Mouse (Mus musculus) liver (tissue): Measurements from ENCODE around the gene Pakap.

Experiments
- DNase-seq: peaks from one replicate; pipeline ENCODE4 v3.0.0-alpha.2; 2020; ENCODE audit warnings: mixed read lengths

Pakap gene

DNA sequence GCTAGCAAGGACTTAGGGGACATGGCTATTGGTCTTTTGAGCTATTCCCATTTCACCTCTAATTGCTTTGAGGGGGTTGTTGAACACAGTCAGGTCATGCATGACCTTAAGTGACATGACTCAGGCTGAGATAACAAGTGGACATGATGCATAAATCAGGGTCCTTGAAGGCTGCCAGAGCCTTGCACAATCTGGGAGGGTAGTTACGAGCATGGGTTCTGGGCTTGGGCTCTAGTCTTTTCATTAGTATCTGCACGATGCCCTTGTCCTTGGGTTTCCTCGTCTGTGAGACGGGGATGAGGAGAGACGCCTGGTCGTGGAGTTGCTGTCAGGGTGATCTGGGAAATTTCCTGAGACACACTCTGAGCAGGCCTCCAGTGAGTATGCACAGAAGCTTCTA lies 6.7 kb downstream of the Pakap start:
- no peak for DNase-seq

DNA sequence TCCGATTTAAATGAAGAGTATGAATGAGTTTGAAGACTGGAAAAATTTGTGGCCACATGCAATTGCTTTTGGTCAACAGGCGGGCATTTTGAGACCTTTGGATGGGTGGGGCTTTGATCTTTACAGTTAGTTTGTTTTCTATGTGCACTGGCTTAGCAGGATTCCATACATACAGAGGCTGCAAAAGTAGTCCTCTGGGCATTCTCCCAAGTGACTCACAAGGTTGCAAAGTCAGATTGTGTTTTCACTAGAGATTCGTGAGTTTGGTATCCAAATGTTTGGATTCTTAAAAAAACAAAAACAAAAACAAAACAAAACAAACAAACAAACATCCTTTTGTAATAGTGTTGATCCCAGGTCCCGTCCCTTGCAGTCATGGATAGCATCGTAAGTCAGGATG lies 7.7 kb downstream of the Pakap start:
- no peak for DNase-seq

DNA sequence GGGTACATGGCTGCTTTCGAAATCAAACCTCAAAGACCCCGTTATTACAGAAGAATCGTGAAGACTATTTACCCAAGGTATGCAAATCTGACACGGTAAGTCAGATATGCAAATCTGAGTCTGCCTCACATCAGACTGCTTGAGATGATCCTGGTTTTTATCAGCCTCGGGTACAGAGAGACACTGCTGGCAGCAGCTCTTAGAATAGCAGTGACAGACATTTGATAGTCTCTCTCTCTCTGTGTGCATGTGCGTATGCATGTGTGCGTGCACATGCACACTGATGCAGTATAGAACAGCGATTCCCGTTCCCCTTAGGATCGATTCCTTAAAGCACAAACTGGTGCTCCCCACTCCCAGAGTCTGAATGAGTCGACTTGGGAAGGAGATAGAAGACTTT lies 8.1 kb downstream of the Pakap start:
- DNase-seq = no peak

DNA sequence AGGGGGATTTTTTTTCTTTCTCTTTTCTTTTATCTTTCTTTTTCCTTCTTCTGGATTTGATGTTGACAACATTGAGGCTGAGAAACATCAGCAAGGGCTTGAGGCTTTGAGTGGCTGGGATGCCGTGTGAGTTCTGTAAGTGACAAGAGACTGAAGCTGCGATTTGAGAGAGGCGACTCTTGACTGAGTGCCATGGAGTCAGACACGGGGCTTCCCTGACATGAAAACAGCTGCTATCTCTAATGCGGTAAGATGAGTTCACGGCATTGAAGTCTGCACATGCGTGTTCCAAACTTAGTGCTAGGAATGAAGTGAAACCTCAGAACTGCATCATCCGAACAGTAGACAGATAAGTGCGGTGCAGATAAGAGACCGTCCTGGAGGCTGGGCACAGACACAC lies 11.7 kb downstream of the Pakap start:
- DNase-seq = no peak

DNA sequence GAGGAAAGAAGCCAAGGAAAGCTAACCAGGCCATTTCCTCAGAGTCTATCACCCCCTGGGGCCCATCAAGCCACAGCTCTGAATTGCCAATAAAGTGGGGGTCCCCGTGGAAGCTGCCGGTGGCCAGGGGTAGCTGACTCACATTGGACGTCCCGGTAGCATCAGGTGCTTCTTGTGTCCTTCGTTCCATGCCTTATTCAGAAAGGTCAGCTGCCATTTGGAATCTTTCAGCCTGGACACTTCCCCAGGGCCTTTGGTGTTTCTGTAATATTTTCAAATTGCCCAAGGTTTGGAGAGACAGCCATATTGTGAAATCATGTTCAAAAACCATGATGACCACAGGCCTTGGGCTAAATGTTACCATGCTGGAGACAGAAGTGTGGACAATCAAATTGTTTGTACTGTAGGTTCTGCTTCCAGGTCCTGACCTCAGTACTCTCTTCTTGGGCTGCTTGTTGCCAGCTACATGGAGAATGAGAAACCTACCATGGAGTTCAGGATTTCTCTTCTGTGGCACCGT lies 17.4 kb downstream of the Pakap start:
- DNase-seq = no peak

DNA sequence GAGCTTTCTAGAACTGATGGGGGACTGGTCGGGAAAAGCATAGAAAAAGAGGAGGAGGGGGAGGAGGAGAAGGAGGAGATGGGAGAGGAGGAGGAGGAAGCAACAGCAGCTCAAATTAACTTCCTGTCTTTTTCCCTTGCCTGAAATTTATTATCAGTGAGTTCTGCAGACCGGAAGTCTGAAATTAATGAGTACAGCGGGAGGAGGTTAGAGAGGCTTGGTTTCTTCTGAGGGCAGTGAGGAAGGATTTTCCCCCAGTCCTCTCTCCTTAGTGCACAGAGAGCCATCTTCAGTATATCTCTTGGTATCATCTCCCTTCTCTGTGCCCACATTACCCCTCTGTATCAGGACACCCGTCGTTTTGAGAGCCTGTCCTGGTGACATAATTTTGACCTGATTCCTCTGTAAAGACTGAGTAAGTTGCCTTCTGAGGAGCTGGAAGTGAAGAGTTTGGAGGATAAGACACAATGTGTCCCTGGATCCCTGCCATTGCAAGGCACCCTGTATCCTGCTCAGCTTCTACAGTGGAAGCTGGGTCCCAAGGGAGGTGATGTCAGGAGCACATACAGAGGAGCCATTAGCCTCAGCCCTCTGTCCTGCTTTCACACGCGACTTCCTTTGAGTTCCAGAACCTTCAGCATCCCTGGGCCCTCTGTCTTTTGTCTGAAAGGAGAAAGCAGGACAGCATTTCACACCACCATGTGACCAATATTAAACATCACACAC lies 19.1 kb downstream of the Pakap start:
- no peak for DNase-seq

DNA sequence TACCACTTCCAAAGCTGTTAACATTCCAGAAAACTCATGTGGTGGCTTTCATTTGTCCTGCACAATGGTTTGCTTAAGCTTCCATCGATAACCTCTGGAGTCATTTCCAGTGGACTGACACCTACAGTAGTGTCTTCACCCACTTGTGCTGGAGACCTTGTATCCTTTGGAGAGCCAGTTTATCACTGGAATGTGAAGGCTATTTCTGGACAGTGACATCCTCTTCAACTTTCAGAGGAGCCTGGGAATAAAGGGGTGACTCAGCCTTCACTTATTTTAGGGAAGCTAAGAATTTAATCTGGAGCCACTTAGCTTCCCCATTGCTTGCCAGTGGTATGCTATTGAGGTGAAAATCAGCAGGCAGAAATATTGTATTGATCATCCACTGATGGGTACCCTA lies 20.4 kb downstream of the Pakap start:
- DNase-seq = no peak

DNA sequence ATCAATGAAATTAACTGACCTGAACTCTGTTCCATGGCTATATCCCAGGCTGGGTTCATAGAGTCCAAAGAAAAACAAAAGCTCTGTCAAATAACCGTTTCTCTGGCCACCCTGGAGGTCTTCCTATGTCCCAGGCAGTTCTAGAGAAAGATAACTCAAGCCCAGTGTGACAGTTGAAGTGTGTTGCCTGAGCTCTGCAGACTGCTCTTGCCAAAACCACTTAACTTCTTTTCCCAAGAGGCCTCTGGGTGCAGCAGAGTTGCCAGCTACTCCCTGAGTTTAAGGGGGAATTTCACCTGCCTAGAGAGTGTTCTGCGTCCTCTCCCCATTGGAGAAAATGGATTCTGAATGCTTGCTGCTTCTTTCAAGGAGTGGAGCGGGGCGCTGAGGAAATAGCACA lies 24.8 kb downstream of the Pakap start:
- DNase-seq = no peak

DNA sequence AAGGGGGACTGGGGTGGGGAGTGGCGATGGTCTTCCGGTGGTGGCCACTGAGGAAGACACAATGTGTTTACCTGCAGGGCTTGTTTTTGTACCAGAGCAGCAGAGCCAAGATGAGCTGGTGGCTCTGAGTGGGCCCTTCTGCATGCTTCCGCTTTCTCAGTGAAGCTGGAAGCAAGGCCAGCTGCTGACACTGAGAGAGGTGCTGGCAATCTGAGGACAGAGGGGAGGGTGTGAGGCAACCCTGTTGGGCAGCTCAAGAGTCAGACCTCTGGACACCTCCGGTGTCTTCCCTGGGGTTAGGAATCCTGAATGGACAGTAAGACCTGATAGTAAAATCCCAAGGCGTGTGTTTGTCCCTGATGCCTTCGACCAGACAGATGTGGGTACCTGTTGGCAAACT lies 32.0 kb downstream of the Pakap start:
- DNase-seq = no peak

DNA sequence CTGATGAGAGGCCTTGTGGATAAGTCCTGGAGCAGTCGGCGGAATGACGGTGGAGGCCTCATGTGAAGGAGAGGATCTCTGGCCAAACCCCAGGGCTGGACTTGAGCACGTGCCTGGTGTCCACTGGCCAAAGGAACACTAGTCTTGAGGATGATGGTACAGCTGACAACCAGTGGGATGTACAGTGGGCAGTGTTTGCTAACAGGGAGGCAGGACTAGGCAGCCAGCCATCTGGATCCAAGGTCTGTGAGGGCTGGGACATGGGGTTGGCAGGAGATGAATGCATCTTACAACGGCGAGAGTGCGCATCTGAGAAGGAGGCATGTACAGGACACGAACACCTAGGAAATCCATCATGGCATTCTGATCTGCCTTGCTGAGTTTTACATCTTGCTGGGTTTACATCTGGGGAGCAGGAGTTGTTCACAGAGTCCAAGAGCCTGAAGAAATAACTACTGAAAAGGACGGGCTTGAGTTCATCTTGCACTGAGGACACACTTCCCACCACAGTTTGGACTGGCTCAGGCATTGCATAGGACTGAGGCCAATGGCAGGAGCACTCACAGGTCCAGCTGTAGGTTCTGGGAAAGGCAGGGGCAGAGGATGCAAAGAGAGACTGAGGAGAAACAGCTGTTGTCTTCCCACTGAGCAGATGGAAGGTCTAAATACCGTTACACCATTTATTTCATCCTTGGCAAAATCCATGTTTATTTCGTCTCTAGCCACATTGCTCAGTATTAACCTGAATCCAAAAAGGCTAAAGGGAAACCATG lies 32.9 kb downstream of the Pakap start:
- no peak for DNase-seq

DNA sequence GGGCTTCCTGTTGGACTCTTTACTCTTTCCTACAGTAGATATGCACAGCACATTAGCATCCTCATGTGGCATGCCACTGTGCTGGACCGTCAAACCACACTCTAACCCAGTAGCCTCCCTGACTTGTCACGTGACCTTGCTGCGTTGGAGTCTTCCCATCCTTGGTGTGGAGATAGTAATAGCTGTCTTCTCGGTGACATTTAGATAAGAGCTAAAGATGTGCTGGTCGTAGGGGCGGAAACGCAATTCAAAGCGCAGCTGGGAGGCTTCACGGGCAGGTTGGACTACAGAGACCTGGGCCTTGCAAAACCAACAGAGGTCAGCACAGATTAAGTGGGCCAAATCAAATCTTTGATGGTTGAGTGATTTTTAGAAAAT lies 33.5 kb downstream of the Pakap start:
- no peak for DNase-seq

DNA sequence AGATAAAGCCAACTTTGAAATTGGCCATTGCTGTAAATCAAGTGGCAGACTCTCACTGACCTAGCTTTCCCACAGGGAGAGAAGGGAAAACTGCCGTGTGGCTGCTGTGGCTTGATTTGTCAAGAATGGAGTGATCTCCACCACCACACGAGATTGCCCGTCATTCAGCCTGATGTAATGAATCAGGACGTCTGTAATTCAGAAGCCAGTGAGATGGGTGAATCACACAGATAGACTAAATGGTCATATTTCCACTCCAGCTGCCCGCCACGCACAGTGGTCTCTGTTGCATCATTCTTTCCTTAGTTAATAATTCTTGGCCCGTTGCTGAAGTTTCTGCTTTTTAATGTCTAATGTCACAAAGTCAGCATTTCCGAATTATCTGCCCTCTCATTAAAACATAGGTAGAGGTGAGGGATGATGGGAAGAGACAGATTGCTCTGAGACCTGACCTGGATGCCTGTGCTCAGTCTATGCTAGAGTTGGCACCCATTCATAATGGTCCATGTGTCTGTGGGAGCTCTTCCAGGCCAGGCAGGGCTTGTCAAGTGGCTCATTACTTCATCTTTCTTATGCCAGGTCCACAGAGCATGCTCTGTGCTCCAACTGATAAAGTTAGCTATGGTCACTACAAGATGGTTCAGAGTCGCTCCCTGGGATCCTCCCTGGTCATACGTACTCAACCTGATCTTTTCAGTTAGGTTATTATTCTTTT lies 34.1 kb downstream of the Pakap start:
- DNase-seq = no peak

DNA sequence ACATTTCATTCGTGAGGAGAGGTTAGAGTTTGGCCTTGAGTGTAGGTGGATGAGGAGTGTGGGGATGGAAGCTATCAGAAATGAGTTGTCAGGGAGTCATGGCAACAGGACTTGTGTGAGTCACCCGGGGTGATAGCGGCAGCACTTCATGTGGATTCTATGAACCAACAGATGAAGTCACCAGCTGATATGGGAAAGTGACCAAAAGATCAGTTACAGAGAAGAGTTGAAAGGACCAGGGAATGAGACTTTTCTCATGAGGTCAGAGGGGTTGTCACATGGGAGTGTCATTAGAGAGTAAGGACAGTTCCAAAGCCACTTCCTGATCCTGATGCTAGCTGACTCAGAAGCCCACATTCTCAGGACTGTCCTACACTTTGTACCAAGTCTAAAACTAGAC lies 38.3 kb downstream of the Pakap start:
- DNase-seq = no peak

DNA sequence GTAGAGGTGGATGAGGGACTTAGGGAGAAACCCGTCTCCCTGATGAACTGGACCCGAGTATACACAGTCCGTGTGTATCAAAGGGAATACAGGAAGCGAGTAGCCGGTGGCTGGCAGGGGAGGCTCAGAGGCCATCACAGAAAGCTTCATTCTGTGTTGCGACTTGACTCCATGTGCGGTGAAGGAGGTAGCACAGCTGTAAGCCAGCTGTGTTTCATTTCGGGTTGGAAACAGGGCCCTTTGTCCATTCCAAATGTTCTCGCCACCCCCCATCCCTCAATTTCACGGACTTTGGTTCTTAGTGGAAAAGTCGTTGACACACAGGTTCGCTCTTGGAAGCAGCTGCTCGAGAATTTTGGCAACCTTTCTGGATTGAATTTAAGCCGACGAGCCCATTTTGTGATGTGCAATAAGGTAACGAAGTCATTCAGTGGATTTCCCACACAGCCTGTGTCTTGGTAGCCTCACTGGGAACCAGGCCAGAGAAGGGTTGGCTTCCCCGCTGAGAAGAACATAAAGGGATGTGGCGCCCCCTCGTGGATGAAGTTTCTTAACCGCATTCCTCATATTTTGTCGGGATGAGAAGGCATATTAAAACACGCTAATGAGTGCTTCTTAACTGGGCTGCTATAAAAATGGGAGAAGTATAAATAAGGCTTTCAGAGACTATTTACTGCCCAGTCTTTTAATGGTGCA lies 39.4 kb downstream of the Pakap start:
- DNase-seq = peak; percentile 76

DNA sequence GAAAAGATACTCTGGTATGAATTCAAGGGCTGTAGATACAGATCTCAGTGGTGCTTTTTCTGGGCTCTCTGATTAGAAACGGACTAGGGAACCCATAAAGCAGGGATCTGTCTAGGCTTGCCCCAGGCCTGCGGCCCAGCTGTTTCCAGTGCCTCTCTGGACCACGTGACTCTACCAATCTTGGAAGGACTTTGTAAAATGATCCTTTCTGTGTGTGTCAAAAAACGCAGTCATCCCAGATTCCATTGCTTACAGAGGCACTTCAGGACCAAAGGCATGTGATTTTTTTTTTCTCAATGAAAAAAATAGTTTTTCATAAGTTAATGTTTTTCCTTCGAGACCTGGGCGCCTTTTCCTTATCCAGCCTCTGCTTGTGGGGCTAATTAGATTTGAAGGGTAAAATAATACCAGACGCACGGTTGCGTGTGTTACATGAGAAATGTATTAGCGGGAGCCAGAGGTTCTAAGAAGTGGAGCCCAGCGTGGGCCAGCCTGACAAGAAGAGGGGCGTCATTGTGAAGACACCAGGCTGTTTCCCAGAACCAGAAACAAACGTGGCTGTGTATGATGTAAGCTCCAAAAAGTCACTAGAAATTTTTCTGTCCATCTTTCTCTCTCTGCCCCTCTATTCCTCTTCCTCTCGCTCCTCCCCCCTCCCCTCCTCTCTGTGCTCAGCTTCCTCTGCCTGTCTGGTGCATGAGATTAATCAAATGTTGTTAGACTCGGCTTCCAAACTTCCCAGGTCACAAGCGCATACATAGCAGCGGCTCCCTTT lies 43.5 kb downstream of the Pakap start:
- DNase-seq = no peak

DNA sequence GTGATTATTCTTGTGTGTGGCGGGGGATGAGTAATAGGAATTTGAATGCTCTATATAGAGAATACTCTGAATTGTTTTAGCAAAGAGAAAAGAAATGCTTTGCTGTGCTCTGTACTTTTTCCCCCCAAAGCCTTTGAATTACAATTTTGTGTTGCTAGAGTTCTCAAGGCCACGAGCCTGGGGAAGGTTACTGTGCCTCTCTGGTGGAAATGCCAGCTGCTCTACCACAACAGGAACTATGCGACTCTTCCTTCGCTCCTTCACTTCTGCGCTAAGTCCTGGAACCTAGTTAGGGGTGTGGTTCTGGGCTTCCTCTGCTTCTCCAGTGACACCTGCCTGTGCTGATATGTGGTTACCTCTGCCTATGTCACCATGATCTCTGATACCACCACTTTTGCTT lies 44.7 kb downstream of the Pakap start:
- DNase-seq = no peak

DNA sequence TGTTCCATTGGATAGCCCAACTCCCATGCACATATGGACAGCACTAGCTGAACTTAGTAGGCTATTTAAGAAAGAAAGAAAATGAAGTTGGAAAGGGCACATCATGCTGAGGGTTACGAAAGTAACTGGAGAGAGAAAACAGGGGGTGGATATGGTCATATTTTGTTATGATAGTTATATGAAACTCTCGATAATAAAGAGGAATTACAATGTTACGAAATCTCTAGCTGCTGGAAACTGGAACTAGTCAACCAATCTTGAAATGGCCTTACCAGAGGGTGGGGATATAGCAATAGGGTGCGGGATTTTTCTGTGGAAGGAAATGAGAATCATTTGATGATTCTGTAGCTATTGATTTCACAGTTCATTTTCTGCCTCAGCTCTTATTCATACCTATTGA lies 46.7 kb downstream of the Pakap start:
- DNase-seq = no peak

DNA sequence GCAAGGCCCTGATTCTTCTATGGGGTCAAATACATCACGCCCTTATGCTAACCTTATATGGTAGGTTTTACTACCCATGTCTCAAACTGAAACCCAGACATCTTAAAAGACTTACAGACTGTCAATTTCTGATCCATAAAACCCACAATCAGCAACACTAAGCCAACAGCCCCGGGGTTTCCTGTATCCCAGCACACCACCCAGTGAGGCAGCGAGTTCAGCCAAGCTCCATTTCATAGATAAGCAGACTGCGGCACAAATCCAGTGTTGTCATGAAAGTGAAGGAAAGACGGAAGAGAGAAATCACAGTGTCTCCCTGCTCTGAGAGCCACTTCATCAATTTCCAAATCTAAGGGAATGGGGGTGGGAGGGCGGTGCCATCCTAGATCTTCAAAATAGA lies 50.8 kb downstream of the Pakap start:
- DNase-seq = no peak

DNA sequence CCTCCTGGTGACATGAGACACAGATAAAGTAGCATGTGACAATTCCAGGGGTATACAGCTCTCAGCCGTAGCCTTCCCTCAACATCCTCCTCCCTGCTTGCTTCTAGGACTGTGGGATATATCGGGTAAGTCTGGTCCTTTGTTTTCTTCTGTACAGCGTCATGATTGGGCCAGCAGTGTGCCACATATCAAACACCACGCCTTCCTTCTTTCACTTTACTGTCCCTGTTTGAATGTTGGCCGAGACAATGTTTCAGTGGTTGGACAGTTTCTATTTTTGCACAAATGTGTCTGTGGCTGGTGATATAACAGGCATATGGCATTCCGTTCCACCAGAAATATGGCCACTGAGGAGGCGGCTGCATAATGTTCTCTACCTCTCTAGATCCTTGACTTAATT lies 54.8 kb downstream of the Pakap start:
- DNase-seq = no peak

DNA sequence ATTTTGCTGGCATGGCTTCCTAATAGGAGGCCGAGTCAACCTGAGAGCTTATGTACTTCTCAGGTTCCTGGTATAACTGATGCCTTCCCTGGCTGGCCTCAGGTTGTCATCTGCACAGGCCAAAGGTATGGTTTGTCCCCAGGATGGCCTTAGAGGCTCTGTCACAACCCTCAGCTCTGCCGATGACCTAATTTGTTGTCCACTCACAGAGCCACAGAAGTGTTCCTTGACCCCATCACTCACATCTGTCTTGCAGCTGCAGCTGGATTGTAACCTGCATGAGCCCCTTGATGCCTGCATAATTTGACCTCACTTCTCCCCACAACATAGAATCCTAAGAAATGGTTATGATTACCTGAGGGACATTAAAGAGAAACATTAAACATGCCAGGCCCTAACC lies 56.8 kb downstream of the Pakap start:
- no peak for DNase-seq

DNA sequence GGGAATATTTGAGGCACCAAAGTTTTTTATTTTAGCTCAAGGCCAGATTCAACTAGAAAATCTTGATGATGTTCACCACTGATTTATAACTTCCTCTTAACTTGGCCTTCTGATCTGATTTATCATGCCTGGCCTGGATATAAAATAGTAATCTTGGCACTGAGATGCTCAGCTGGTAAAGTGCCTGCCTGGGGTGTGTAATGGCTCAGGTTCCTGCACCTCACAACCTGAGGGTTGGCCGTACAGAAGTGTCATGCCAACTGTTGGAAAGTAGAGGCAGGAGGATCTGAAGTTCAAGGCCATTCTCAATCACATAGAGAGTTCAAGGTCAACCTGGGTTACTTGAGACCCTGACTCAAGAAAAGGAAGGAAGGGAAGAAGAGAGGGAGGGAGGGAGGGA lies 57.3 kb downstream of the Pakap start:
- no peak for DNase-seq

DNA sequence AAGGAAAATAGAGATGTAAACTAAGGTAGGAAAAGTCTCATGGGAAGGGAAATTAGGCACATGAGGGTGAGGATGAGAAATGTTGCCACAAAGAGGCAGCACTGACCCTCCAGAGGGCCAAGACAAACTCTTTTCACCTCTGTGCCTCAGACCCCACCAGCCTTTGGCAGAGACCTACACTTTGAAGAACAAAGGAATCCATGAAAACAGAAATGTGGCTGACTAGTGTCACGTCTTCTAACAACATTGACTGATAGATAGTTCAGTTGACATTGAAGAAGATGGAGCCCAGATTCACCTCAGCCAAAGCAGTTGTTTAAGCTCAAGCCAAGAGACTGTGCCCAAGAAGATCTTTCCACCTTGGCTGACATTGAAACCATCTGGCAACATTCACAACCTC lies 57.8 kb downstream of the Pakap start:
- DNase-seq = no peak

DNA sequence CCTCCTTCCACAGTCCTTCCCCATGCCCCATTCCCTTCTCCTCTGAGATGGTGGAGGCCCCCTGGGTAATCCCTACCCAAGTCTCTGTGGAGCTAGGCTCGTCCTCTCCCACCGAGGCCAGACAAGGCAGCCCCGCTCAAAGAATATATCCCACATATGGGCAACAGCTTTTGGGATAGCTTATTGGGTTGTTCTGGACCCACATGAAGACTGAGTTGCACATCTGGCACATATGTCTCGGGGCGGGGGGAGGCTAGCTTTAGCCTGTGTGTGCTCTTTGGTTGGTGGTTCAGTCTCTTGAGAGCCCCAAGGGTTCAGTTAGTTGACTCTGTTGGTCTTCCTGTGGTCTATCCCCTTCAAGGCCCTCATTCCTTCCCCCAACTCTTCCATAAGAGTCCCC lies 58.9 kb downstream of the Pakap start:
- no peak for DNase-seq
